Mouse (Mus musculus) megakaryocyte, adult 5-6 weeks (primary cell): Measurements from ENCODE around the gene Pafah1b3. TPM values are rescaled to one million over a fixed set of nuclear protein-coding genes. Genes with fewer than 3 reads are reported as not detected.
A peak's percentile ranks its signal among the peaks of the same experiment; 100 is the strongest.
"Not testable (repeated sequence)": the region's sequence is repeated elsewhere in the genome, so short reads cannot be mapped to it uniquely, and the experiment has no call there.

Experiments
- ATAC-seq: 2 replicates; pipeline ENCODE4 v1.8.0; 2016; ENCODE audit warnings: mild to moderate bottlenecking, inconsistent platforms; ENCODE audit not compliant: poor library complexity, severe bottlenecking
- total RNA-seq, 2 experiments: library from RNA; stranded (forward) in 1 of 2; stranded (reverse) in 1 of 2; fragments of 153-499, 151-499 nt in 1 of 2; fragments of 221-1000, 200-1000 nt in 1 of 2; gene quantifications; 2 replicates each; pipeline versions ENCODE4 v1.2.3 to v1.2.4; 2015 to 2017

The Pafah1b3 gene
- total RNA-seq, 2 experiments from 2014 or later, result 7.7 to 15.9 TPM

DNA sequence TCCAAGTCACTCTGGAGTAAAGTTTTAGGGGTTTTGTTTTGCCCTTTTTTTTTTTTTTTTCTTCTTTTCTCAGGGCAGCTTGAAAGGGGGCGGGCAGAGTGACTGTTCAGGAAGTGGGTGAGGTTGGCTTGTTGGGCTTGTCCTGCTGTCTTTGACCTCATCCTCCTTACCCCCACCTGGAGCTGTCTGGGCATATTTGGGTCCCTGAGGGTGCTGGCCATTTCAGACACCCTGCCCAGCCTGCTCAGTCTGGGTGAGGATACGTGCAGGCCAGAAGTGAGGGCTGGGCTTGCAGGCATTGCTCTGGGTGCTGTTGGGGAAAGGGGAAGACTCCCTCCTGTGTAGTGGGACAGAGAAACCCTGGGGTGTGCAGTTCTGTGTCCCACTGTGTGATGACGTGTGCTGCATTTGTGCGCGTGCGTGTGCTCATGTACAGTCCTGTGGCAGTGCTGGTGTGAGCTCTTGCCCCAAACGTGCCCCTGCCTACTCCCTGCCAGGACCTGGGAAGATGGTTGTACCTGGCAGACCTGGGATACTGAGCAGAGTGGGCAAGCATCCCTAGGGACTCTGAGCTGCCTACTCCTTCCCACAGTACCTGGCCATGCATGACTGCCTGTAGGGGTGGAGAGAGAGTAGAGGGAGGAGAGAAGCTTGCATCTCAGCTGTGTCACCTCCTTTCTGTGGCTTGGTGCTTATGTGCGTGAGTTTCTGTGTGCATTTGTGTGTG, 28.1 kb downstream of the Pafah1b3 start:
- 0 out of 2 replicates have a peak, but pooled peaks have one; percentile 8 for ATAC-seq

DNA sequence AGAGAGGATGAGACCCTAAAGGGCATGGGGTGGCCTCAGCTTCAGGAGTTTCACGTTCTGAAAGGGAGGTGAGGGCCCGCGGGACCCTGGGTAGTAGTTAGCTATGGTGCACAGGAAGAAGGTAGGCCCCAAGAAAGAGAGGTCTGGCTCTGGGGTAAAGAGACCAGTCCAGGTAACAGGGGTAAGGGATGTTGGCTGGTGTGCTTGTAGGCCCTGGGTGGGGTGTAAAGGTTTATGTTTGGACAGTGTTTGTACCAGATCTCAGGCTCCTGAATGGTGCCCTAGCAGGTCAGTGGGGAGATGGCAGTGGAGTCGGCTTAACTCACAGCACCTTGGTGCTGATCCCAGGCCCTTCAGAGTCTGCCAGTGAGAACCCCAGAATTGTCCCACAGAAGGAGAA, 28.8 kb downstream of the Pafah1b3 start:
- no peak for ATAC-seq

DNA sequence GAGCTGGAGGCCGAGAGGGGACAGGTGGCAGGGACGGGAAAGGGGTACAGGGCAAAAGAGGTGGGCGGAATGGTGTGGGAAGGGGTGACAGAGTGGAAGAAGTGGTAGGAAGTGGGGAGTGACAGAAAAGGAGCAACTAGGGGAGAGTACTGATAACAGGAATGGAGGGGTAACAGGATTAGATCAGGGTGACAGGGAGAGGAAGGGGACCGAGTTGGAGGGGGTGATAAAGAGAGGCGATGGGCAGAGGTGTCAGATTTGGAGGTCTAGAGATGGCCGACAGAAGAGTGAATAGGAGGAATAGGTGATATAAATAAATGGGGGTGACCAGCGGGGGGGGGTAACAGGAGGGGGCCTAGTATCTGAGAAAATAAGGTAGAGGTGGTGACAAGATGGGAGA, 29.2 kb downstream of the Pafah1b3 start:
- no peak for ATAC-seq

DNA sequence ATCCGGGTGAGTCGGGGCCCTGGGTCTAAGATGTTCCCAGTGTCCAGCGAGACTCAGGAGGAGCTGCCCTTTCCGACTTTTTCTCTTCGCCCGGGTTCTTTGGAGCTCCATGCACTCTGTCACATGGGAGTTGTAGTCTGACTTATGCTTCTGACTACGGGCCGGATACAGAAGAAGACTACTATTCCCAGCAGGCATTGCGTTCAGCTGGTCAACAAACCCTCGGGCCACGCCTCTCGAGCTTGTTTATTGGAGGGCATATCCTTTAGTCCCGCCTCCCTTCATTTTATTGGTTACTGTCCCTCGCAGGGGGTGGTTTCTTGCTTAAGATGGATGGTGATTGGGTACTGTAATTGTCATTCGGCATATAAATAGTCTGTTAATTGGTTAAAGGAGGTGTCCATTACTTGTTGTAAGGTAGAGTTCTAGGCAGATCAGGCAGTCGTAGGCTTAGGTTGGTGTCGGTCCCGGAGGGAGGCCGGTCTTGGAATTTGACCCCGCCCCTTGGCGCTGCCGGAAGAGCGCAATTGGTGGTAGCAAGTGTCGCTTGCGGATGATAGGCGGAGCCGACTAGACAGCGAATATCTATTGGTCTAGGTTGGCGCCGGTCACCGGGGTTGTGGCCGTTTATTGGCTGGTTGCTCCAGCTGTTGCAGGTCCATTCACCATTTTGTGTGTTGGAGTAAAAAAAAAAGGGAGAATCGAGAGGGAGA, 29.9 kb downstream of the Pafah1b3 start:
- ATAC-seq, result peak; percentile 74

DNA sequence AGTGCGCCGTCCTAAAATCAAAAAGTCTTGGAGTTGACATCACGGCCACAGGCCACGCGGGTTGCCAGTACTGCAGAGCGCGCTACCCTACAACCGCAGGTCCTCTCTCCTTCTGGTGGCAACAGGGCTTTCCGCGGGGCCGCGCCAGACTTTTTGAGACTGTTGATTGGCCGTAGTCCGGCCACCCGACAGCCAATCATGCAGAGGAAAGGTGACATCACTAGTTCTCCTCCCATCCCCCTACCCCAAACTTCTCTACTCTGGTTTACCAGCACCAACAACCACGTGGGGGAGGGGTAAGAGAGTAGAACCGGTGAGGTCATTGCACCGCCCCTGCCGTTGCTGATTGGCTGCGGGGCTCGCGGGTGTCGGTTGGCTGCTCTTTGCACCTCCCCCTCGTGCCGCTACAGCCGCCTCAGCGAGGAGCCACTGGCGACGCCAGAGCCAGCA, 30.5 kb downstream of the Pafah1b3 start, which contains the start of gene Cic:
Gene Cic, plus strand, starts transcription at position 404 of the 450 bp plus-strand sequence.
- ATAC-seq, result peak; percentile 72

DNA sequence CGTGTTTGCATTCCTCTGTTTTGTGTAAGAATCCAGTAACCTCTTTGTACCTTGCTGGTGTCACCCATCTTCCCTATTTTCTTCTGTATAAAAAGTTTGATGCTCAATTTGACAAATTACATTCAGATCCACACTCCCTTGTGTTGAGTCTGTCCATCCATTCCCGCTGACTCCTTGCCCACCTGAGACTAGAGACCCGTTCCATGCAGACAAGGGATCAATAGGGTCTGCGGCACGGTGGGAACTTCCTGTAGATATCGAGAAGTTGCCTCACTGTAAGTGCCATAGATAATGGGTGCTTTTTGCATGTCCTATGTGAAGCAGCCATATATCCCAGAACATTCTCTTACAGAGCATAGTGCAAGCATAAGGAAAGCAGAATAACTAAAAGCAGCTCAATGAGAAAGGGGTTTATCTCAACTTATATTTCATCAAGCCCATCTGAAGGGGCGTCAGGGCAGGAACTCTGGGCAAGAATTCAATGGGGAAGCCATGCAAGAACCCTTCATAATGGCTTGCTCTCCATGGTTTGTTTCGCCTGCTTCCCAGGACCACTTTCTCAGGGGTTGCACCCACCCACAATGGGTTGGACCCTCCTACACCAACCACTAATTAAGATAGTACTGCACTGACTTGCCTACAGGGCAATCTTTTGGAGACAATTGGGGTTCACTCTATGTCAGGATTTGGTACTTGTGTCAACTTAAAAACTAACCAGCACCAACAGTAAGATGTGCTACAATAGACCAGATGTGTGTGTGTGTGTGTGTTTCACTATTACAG, 31.4 kb downstream of the Pafah1b3 start:
- no peak for ATAC-seq

DNA sequence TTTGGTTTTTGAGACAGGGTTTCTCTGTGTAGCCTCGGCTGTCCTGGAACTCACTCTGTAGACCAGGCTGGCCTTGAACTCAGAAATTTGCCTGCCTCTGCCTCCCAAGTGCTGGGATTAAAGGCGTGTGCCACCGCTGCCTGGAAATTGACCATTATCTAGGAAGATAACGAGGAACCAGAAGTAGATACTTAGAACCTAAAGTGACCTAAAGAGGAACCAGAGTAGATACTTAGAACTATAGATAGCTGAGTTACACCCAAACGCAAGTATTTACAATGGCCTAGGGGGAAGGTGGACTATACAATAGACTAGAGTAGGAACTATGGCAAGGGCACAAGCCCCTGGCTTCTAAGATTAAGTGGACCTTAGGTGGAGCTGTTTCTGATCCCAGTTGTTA, 32.0 kb downstream of the Pafah1b3 start:
- not testable (repeated sequence) for ATAC-seq

DNA sequence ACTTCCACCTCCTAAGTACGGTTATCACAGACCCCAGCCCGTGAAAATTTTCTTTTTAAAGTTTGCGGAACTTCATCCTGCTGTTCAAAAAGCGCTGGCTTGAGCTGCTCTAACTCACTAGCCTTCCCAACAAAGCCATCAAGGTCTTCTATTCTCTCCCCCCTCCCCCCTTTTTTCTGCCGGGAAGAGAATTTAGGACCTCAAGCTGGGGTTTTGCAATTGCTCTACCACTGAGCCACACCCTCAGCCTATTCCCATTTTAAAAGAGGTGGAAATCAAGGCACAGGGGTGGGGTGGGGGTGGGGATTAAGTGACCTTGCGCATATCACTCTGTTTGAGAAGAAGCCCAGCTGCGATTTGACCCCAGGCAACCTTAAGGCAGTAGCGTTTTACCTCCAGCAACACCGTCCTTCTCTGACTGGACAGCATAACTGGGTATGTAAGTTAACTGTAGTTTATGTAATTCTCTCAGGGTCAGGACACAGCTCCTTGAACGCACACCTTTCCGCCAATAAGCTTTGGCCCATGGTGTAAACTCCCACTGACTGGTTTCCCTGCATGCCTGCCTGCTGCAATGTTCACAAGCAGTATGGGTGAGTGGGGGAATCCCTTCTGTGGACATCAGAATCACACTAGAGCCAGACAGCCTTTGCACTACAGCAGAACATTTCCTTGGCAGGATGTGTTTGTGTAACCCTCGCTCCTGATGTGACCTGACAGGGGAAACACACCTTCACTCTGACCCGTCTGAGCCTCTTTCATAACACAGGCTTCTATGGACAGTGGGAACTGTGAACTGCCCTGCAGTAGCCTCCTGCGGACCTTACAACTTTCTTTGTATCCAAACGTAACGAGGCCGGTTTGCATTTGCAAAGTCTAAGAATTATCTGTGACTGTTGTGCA, 33.6 kb downstream of the Pafah1b3 start:
- ATAC-seq, result no peak

DNA sequence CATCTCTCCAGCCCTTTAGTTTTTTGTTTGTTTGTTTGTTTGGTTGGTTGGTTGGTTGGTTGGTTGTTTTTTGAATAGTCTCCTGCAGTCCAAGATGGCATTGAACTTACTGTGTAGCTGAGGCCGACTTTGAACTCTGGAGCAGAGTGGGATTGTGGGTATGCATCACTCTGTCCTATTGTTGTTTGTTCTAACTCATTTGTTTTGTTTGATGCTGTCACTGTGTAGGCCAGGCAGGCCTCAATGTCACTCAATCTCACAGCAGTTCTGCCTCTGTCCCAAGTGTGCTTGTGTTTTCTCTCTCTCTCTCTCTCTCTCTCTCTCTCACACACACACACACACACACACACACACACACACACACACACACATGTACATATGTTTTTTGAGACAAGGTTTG, 35.9 kb downstream of the Pafah1b3 start:
- ATAC-seq, result no peak

DNA sequence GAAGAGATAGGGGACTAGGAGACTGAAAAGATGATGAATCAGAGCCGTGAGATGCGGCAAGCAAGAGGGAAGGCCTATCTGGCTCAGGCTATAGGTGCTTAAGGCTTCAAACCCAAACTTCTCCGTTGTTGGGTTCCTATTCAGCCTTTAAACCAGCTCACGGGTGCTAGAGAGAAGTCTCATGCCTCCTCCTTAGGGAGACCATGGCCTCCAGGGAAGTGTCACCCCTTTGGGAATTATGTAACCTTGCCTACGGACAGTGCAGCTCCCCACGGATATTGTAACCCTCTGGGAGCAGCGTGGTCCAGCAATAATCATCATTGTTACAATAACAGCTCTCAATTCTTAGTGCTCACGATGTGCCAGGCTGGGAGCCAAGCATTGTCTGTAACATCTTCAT, 46.0 kb downstream of the Pafah1b3 start:
- ATAC-seq, result no peak

DNA sequence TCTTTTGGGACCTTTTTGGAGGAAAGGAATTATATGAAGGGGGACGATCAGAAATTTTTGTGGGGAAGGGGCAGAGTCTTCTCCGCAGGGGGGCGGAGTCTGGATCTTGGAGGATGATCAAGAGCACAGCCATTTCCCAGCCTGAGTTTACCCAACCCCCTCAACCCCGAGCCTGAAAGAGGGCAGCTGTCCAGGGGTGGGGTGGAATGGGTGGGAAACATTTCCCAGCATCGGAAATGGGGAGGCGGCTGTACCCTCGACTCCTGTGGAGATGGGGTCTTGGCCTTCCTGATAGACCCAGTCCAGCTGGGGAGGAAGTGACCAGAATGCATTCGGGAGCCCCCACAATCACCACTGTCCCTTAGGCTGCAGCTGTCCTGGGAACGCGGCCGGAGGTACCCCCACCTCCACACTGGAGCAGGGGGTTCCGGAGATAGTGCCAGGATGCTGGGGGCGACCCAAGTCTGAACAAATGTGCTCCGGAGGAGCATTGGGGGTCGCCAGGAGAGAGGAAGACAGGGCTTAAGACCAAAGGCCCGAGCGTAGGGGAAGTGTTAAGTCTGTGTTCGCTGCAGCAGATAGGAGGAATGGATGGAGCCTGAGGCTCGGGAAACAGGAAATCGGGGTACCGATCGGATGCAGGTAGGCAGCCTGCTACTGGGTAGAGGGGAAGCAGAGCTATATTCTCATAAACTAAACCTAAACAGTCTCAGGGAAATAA, 46.6 kb downstream of the Pafah1b3 start:
- ATAC-seq, result no peak

DNA sequence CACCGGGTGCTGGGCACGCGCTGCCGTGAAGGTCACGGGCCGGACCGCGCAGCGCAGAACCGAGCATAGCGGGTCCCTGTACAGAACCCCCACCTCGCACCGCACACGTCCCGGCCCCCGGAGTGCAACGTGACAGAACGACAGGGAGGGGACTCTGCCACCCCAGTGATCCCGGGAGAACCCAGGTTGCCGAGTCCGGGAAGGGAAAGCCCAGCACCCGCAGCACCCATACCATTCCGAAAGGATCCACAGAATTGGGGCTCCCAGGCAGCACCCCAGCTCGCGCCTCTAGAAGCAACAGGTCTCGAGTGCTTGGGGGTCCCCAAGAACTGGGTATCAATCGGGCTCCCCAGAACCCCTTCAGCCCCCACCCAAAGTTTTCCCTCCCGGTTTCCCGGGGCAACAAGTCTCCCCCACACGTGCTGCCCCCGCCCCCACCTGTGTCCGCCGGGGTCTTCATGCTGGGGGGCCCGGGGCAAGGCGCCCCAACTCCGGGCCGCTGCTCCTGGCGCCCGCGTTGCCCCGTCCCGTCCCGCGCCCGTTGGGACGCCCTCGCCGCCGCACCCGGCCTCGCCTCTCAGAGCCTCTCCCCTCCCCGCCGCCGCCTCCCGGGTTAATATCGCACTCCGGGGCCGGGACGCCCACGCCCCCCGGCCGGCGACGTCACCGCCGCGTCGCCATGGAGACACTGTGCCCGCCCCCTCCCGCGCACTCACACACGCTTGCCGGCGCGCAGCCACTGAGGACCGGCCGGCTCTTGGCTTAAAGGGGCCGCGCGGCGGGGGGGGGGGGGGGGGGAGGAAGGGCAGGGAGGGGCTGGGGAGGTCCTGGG, 47.4 kb downstream of the Pafah1b3 start, which contains the start of gene Erf:
Gene Erf, minus strand, starts transcription at position 621 of the 832 bp plus-strand sequence.
- peak; percentile 90 for ATAC-seq

DNA sequence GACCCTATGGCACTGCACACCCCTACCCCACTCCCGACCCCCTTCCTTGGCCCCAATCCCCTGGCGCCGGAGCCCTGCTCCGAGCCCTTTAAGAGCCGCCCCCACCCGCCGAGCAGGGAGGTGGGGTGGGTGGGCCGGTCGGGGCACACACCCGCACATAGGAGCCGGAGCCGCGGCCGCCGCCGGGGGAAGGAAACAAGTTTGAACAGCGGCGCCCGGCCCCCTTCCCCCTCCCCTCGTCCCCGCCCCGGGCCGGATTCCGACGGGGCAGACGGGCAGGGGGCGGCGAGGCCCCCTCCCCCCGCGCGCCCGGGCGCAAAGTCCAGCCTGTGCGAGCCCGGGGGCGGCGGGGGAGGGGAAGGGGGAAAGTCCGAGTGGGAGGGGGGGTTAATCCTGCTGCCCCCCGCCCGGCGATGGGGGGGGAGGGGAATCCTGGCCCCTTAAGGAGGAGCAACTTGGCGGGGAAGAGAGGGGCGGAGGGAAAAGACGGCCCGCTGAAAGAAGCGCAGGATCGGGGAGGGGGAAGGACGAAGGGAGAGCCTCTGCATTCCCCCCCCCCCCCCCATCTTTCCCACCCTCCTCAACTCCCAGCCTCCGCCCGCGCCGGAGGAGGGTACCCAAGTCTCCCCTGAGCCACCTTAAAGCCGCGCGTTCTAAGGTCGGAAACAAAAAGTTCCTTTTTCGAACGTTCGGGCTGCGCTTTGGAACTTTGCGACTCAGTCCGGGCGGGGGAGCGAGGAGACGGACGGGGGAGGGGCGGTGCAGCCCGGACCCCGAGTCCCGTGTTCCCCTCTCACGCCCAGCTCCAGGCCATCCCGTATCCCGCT, 48.3 kb downstream of the Pafah1b3 start:
- peak; percentile 34 for ATAC-seq

DNA sequence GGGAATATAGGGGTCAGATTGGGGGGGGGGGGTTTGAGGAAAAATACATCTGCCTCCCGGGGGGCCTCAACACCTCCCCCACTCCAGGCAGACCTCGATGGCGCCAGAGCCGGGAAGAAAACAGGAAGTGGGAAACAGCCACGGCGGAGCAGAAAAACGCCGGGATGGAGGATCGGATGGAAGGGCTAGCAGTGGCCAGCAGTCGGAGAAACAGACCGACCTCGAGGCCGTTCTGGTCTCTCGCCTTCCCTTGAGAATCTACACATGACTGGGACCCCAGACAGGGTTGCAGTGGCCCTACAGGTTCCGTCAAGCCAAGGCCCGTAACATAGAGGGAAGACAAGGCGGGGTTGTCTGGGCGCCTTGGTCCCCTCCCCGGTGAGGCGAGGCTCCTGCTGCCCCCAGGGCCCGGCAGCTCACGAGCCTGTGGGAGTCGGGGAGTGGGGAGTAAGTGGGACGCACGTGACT, 48.9 kb downstream of the Pafah1b3 start:
- ATAC-seq, result peak; percentile 16; the same call in 1 of the 2 replicates

DNA sequence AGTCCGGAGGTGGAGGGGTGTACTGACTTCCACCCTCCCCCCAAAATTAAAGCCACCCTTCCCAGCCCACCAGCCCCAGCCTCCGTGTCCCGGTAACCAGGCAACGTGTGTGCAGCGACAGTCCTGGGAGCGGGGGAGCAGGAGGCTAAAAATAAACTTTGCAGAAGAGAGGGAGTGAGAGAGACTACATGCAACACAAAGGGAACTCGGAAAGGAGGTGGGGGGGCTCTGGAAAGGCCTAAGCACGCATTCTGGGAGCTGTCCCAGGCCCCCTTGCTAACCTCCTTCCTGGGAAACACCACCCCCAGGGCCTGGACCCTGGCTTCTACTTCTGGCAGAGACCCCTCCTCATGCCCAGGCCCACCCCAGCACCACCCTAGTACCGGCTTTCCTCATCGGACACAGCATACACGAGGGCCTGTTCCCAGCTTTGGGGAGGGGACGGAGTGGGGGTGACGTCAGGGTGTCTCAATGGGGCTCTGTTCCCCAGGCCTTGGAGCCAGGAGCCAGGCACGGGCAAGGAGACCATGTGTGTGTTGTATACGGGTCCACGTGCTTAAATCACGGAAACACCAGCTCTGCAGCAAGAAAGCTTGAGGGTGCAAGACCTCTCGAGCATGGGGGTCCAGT, 49.7 kb downstream of the Pafah1b3 start:
- no peak for ATAC-seq

DNA sequence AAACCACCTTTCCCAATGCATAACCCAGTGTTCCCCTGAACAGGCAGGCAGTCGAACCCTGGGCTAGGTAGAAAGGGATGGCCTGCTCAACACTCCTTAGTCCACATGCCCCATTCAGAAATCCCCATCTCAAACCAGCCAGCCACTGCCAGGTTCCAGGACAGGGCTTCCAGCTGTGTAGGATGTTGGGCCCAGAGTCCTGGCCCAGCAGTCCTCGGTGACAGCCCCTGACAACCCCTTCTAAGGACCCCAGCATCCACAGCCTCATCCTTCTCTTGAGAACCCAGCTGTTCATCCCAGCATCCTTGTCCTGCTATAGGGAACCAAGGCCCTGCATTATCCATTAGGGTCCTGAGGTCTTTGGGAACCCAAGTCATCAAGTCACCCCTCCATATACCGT, 50.3 kb downstream of the Pafah1b3 start:
- no peak for ATAC-seq

DNA sequence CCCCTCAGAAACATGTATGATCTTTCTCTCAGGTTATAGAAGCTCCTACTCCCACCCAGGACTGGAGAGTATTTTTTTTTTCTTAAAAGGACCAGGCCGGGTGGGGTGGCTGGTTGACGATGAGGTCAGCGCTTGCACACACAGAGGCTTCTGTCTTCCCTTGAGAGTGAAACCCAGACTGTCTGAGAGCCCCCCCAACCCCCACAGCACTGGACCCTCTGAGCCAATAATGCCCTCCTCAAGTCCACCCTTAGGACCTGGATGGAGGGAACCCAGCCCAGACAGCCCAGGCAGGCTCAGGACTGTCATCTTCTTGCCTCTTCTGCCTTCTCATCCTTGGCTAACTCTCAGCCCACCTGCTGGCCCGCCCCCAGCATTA, 51.0 kb downstream of the Pafah1b3 start:
- ATAC-seq, result no peak
